Mouse (Mus musculus) stomach, postnatal 0 days (tissue): ENCODE data around the gene Sart3.

Source experiments
- CTCF ChIP-seq: IDR thresholded peaks from 2 replicates; pipeline ENCODE4 v1.5.1; 2016; ENCODE audit warnings: antibody characterized with exemption, low read depth, mild to moderate bottlenecking, moderate library complexity
- EP300 ChIP-seq: optimal IDR thresholded peaks from 2 replicates; pipeline ENCODE3; 2016; ENCODE audit warnings: antibody characterized with exemption

DNA sequence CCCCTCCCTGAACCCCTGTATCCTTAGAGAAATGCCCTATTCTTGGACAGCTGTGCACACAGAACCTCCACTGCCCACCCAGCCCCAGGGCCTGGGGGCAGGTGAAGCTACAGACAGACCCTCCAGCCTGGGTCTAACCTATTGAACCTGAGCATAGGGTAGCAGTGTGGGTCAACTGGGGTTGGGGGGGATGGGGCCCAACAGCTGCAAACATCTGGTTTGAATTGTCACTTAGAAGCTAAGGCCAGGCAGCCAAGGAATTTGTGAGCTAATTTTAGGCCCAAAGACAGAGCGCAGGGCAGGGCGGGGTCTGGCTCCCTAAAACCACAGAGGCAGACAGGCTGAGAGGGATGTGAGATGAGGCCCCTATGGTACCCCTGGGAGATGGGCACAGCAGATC, 35.9 kb upstream of the Sart3 start:
- TF ChIP-seq CTCF: no peak
- no peak for TF ChIP-seq EP300
